Mouse (Mus musculus) left cerebral cortex, adult 18-20 months (tissue): Measurements from ENCODE around the gene Ackr1. TPM values are rescaled to one million over a fixed set of nuclear protein-coding genes. Genes with fewer than 3 reads are reported as not detected.

Source experiments
- DNase-seq, 2 experiments: peaks; one replicate each; pipeline ENCODE4 v3.0.0; 2021 to 2022; ENCODE audit warnings: low spot score in 2 of 2, mixed read lengths in 1 of 2
- long read RNA-seq, 2 experiments: library from polyadenylated mRNA; stranded (forward); transcript quantifications; one replicate each; pipeline ENCODE4 v2.0.0; 2021
- total RNA-seq, 2 experiments: library from RNA; stranded (reverse); gene quantifications; 2 replicates each; pipeline ENCODE4 v1.2.3; 2021

Ackr1 gene
- 10 to 100 TPM; 71.0 to 71.7 TPM for total RNA-seq
- long read RNA-seq, experiment 1, partial matches to known transcripts: 0 of 18 reads
- long read RNA-seq, experiment 1, other reads (novel, unspliced or antisense): 18 of 18 reads
- long read RNA-seq, experiment 2, partial matches to known transcripts: 0 of 15 reads
- long read RNA-seq, experiment 2, other reads (novel, unspliced or antisense): 15 of 15 reads

- DNase-seq: no peak
Observed at GRCm38 (mm10) chr1:173333312-173334253, at the start of gene Ackr1. Gene Ackr1 (minus strand): TSS chr1:173333750.

GRCm38 (mm10) chr1:173381436-173381835, 47.9 kb upstream of the Ackr1 start:
- DNase-seq: peak in 1 of 2 experiments; percentile 34

- DNase-seq: peak; percentile 77 to 84
Observed at GRCm38 (mm10) chr1:173377380-173378112, 44.0 kb upstream of the Ackr1 start.

GRCm38 (mm10) chr1:173374020-173374419, 40.5 kb upstream of the Ackr1 start:
- no peak for DNase-seq

- DNase-seq: no peak
Observed at GRCm38 (mm10) chr1:173371586-173371985, 38.0 kb upstream of the Ackr1 start.

- no peak for DNase-seq
Observed at GRCm38 (mm10) chr1:173370456-173370855, 36.9 kb upstream of the Ackr1 start.

GRCm38 (mm10) chr1:173369611-173370010, 36.1 kb upstream of the Ackr1 start:
- DNase-seq: no peak

GRCm38 (mm10) chr1:173367356-173368046, 34.0 kb upstream of the Ackr1 start, which contains the start of gene Cadm3:
Gene Cadm3 (minus strand): TSS chr1:173367695.
- peak; percentile 75 to 77 for DNase-seq

- peak; percentile 59 to 73 for DNase-seq
Observed at GRCm38 (mm10) chr1:173366701-173367355, 33.3 kb upstream of the Ackr1 start.

- DNase-seq: peak; percentile 42
Observed at GRCm38 (mm10) chr1:173365970-173366409, 32.4 kb upstream of the Ackr1 start.

- peak in 1 of 2 experiments; percentile 39 for DNase-seq
Observed at GRCm38 (mm10) chr1:173364125-173364800, 30.7 kb upstream of the Ackr1 start.

- DNase-seq: no peak
Observed at GRCm38 (mm10) chr1:173363436-173363835, 29.9 kb upstream of the Ackr1 start.

GRCm38 (mm10) chr1:173361651-173362050, 28.1 kb upstream of the Ackr1 start:
- no peak for DNase-seq

GRCm38 (mm10) chr1:173359590-173360290, 26.2 kb upstream of the Ackr1 start:
- DNase-seq: no peak

GRCm38 (mm10) chr1:173357799-173358198, 24.2 kb upstream of the Ackr1 start:
- DNase-seq: peak in 1 of 2 experiments; percentile 68

- no peak for DNase-seq
Observed at GRCm38 (mm10) chr1:173356699-173357098, 23.1 kb upstream of the Ackr1 start.

GRCm38 (mm10) chr1:173355107-173355846, 21.7 kb upstream of the Ackr1 start:
- DNase-seq: peak in 1 of 2 experiments; percentile 57

- no peak for DNase-seq
Observed at GRCm38 (mm10) chr1:173350372-173350957, 16.9 kb upstream of the Ackr1 start, which contains the start of gene Aim2. Gene Aim2 (plus strand): TSS chr1:173350879.
